ENCODE assay signal across 8 mouse cellular contexts in the genomic region with DNA sequence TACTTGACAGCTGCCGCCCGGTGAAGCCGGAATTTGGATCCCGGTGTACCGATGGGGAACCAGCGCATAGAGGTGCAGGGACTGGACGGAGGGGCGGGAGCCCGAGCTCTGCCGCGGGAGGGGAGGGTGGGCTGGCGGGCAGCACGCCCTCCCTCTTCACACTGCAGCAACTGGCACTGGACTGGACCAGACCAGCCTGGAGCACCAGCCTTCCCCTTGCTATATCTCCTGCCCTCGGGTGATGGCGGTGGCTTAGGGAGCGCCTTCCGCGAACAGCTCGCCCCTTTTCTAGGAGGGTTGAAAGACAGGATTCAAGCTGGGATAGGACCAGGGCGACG. TPM values are rescaled to one million over a fixed set of nuclear protein-coding genes. Genes with fewer than 3 reads are reported as not detected.
DNase-seq lines count a peak whose midpoint lies in the region; ATAC-seq and TF ChIP-seq lines count a peak whose summit lies in the region.

No protein-coding gene starts in this region.

- no peak for TF ChIP-seq POLR2A in thymus, adult 2 months (IDR thresholded peaks at IDR 0.05; ENCODE audit: control insufficient read depth, extremely low read depth, insufficient read depth, low read length, poor library complexity)
- no peak for TF ChIP-seq POLR2A in cortical plate, adult 2 months (IDR thresholded peaks at IDR 0.05; ENCODE audit: extremely low read depth, insufficient read depth, low read length)
- TF ChIP-seq POLR2A in olfactory bulb, adult 2 months (IDR thresholded peaks at IDR 0.05; ENCODE audit: insufficient read depth, low read depth, low read length): no peak

- no peak for DNase-seq in thymus, adult 2 months
- no peak for DNase-seq in thymus, postnatal 0 days (ENCODE audit: low spot score)
- no peak for DNase-seq in liver, embryonic 13.5 days
- DNase-seq in ovary, adult 18-20 months (ENCODE audit: low spot score): no peak

- ATAC-seq in hematopoietic stem cell, adult 5-6 weeks (replicated peaks in 1 of 2; ENCODE audit: insufficient read depth in 1 of 2, low FRiP score in 2 of 2, low TSS enrichment in 1 of 2, low read depth in 1 of 2, poor library complexity in 2 of 2, severe bottlenecking in 2 of 2): peak; percentile 34 to 35; a peak in 3 of 4 replicates
- ATAC-seq in liver, embryonic 13.5 days (ENCODE audit: low read depth): peak; percentile 56
- no peak for ATAC-seq in CD4-positive, CD25-positive, alpha-beta regulatory T cell, adult 4 months

- no peaks in the 10 kb centered on the region for H3K27me3 ChIP-seq in thymus, adult 2 months (ENCODE audit: control insufficient read depth, insufficient read depth, low read length)
- peaks cover 57% of the 10 kb centered on the region for H3K27me3 ChIP-seq in liver, embryonic 13.5 days

- peaks cover 9% of the 10 kb centered on the region for H3K4me1 ChIP-seq in thymus, adult 2 months (replicated peaks; ENCODE audit: control insufficient read depth, insufficient read depth, low read length)
- no peaks in the 10 kb centered on the region for H3K4me1 ChIP-seq in cortical plate, adult 2 months (ENCODE audit: control insufficient read depth, insufficient read depth, low read length)
- peaks cover 20% of the 10 kb centered on the region for H3K4me1 ChIP-seq in liver, embryonic 13.5 days (replicated peaks)
- peaks cover 10% of the 10 kb centered on the region for H3K4me1 ChIP-seq in olfactory bulb, adult 2 months (ENCODE audit: control insufficient read depth, insufficient read depth, low read length)

- H3K9ac ChIP-seq in liver, embryonic 13.5 days: peak overlapping the region; percentile 80

- no peak overlapping the region for H3K27ac ChIP-seq in thymus, adult 2 months (ENCODE audit: control insufficient read depth, insufficient read depth, low read length)
- H3K27ac ChIP-seq in cortical plate, adult 2 months (ENCODE audit: insufficient read depth, low read length): no peak overlapping the region
- H3K27ac ChIP-seq in liver, embryonic 13.5 days: no peak overlapping the region
- H3K27ac ChIP-seq in olfactory bulb, adult 2 months (ENCODE audit: insufficient read depth, low read depth, low read length): no peak overlapping the region

- TF ChIP-seq CTCF in thymus, adult 2 months (IDR thresholded peaks at IDR 0.05; ENCODE audit: borderline replicate concordance, control insufficient read depth, extremely low read depth, insufficient read depth, low read length, poor library complexity): no peak
- no peak for TF ChIP-seq CTCF in cortical plate, adult 2 months (IDR thresholded peaks at IDR 0.05; ENCODE audit: extremely low read depth, insufficient read depth, low read length)
- TF ChIP-seq CTCF in olfactory bulb, adult 2 months (IDR thresholded peaks at IDR 0.05; ENCODE audit: insufficient read depth, low read depth, low read length): no peak

- WGBS in thymus, adult 2 months: 1% methylated on average over 21 of the region's 21 CpGs
- WGBS in liver, embryonic 13.5 days (ENCODE audit: insufficient replicate concordance): under 1% methylated on average over 21 of the region's 21 CpGs
- 2% methylated on average over 21 of the region's 21 CpGs for WGBS in olfactory bulb, adult 2 months

- H3K9me3 ChIP-seq in liver, embryonic 13.5 days (replicated peaks): no peaks in the 10 kb centered on the region

- H3K4me2 ChIP-seq in liver, embryonic 13.5 days: peak overlapping the region; percentile 98

- H3K4me3 ChIP-seq in thymus, adult 2 months (ENCODE audit: control insufficient read depth, insufficient read depth, low read length): peak overlapping the region; percentile 66
- H3K4me3 ChIP-seq in cortical plate, adult 2 months (ENCODE audit: insufficient read depth, low read length): peak overlapping the region; percentile 51
- H3K4me3 ChIP-seq in liver, embryonic 13.5 days (replicated peaks): peak overlapping the region; percentile 81
- peak overlapping the region; percentile 88 for H3K4me3 ChIP-seq in olfactory bulb, adult 2 months (ENCODE audit: insufficient read depth, low read depth, low read length)

- H3K36me3 ChIP-seq in thymus, adult 2 months (ENCODE audit: control insufficient read depth, insufficient read depth, low read length): no peaks in the 10 kb centered on the region
- H3K36me3 ChIP-seq in liver, embryonic 13.5 days: no peaks in the 10 kb centered on the region

RNA-seq across cellular contexts. Expression of a gene that starts 0.5 kb away (rescaled TPM):
- polyA plus RNA-seq in thymus, adult 2 months (2012; rRNA removed): 4.9 and 6.6 TPM in 2 replicates
- polyA plus RNA-seq in thymus, postnatal 0 days (2015; fragmentation: Nextera tagmentation; extraction: Ambion mirVana): 3.4 TPM in 2 replicates
- 12.4 and 15.2 TPM in 2 replicates for polyA plus RNA-seq in cortical plate, adult 2 months (2012; rRNA removed)
- total RNA-seq in hematopoietic stem cell, adult 5-6 weeks (2017): 0.13 and 0.35 TPM in 2 replicates
- polyA plus RNA-seq in liver, embryonic 13.5 days (2015; fragmentation: Nextera tagmentation; extraction: Ambion mirVana): 0.44 and 0.60 TPM in 2 replicates
- not detected in 2 replicates for polyA plus RNA-seq in olfactory bulb, adult 2 months (2012; ENCODE audit: insufficient read depth, insufficient read length, low replicate concordance, missing spikeins)
- under 1 TPM; 0.11 to 0.27 TPM for polyA plus RNA-seq in CD4-positive, CD25-positive, alpha-beta regulatory T cell, adult 4 months (2017; shearing (Covaris generic))
